Mouse (Mus musculus): ENCODE measurements at regions not wholly inside any gene's neighbourhood (a gene's known extent, or its start where the extent isn't known, plus 50 kb on each side); places are given as distances from the start of the nearest gene placed in this dataset.
A peak's percentile ranks its signal among the peaks of the same experiment; 100 is the strongest.

DNA sequence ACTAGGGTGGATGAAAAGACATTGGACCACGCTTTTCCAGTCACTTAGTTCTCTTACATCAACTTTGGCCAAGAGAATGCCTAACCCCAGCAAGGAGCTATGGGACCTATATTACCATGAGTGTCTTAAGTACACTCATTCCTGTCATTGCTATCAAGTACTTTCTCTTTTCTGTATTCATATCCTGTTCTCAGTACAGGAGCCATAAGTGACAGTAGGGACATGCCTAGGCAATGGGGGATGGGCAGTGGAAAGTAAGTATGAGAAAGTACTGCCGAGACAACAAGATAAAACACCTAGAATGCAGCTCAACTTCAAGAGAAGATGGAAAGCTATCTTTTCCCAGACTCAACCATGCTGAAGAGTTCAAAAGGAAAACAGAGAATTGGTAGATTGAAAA is 247.6 kb upstream of the Prep start:
- WGBS (ENCODE audit: insufficient replicate concordance) = 71% methylated on average over 2 of the region's 2 CpGs
- H3K36me3 ChIP-seq (ENCODE audit: control insufficient read depth, insufficient read depth) = no peaks in the 10 kb centered on the region
- no peak for ATAC-seq (ENCODE audit: low read depth)
- H3K4me3 ChIP-seq (ENCODE audit: low read depth, low read length) = no peak overlapping the region
- H3K4me2 ChIP-seq (ENCODE audit: low read depth, low read length) = no peak overlapping the region
- no peaks in the 10 kb centered on the region for H3K4me1 ChIP-seq (ENCODE audit: control insufficient read depth, low read depth, low read length)
- no peaks in the 10 kb centered on the region for H3K27me3 ChIP-seq (ENCODE audit: control insufficient read depth, insufficient read depth, low read depth, low read length)
- H3K27ac ChIP-seq (ENCODE audit: low read length) = no peak overlapping the region
- H3K9me3 ChIP-seq (replicated peaks; ENCODE audit: control insufficient read depth, low read length) = no peaks in the 10 kb centered on the region
- no peak overlapping the region for H3K9ac ChIP-seq (ENCODE audit: low read depth, low read length)

DNA sequence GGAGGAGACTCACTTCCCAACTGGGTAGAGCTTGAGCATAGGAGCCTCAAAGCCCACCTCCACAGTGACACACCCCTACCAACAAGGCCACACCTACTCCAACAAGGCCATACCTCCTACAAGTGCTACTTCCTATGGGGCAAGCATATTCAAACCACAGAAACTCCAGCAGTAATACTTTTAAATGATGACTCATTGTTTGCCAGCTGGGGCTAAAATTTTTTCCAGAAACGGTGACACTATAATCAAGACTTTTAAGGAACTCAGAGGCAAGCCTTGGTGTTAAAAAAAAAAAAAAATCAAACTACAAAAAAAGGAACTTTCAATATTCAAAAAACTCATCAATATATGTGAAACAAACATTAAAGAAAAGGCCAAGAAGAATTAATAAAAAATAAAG is 248.4 kb upstream of the Prep start:
- ATAC-seq (ENCODE audit: low read depth) = no peak
- Histone ChIP-seq H3K9ac (ENCODE audit: low read depth, low read length) (no peak overlapping the region), H3K9me3 (replicated peaks; ENCODE audit: control insufficient read depth, low read length) (no peaks in the 10 kb centered on the region), H3K27me3 (ENCODE audit: control insufficient read depth, insufficient read depth, low read depth, low read length) (no peaks in the 10 kb centered on the region), H3K4me3 (ENCODE audit: low read depth, low read length) (no peak overlapping the region), H3K27ac (ENCODE audit: low read length) (no peak overlapping the region), H3K4me1 (ENCODE audit: control insufficient read depth, low read depth, low read length) (no peaks in the 10 kb centered on the region), H3K4me2 (ENCODE audit: low read depth, low read length) (no peak overlapping the region), H3K36me3 (ENCODE audit: control insufficient read depth, insufficient read depth) (no peaks in the 10 kb centered on the region)
- WGBS (ENCODE audit: insufficient replicate concordance) = 15% methylated on average over 1 of the region's 1 CpGs

DNA sequence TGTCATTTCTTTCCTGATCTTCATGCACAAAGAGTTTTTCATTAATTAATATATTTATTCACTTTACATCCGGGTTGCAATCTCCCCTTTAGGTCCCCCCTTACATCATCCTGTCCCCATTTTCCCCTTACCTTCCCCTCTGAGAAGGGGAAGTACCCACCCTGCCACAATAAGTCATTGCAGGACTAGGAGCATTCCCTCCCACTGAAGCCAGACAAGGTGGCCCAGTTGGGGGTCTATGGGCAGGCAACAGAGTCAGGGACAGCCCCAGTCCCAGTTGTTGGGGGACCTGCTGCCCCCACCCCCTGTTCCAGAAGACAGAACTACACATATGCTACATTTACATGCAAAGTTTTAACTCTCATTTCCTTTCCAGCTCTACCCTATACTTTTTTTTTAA is 267.9 kb upstream of the Prdm1 start:
- Histone ChIP-seq H3K9me3 (replicated peaks; ENCODE audit: control insufficient read depth, low read length) (no peaks in the 10 kb centered on the region), H3K4me2 (ENCODE audit: low read depth, low read length) (no peak overlapping the region), H3K4me1 (ENCODE audit: control insufficient read depth, low read depth, low read length) (no peaks in the 10 kb centered on the region), H3K4me3 (ENCODE audit: low read depth, low read length) (no peak overlapping the region), H3K9ac (ENCODE audit: low read depth, low read length) (no peak overlapping the region), H3K27ac (ENCODE audit: low read length) (no peak overlapping the region), H3K27me3 (ENCODE audit: control insufficient read depth, insufficient read depth, low read depth, low read length) (no peaks in the 10 kb centered on the region), H3K36me3 (ENCODE audit: control insufficient read depth, insufficient read depth) (no peaks in the 10 kb centered on the region)
- ATAC-seq (ENCODE audit: low read depth) = no peak
- WGBS (ENCODE audit: insufficient replicate concordance) = 50% methylated on average over 1 of the region's 1 CpGs

DNA sequence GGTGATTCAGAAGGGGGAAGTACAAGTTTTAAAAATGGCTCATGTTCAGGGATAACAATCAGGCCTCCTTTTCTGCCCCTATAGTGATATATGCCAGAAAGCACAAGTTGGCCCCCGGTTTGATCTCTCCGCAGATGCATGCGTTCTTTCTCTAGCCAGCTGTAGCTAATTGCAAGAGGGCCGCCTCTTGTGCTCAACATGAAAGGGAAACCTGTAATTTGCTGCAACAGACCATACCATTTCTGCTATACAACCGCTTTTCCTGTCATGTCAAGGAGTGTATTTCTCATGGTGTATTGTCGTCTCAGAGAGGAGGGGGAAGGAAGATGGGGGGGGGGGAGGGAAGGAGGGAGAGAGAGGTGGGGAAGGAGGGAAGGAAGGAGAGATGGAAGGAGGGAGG is 257.1 kb upstream of the Prdm1 start:
- H3K27me3 ChIP-seq (ENCODE audit: control insufficient read depth, insufficient read depth, low read depth, low read length) = no peaks in the 10 kb centered on the region
- H3K9me3 ChIP-seq (replicated peaks; ENCODE audit: control insufficient read depth, low read length) = no peaks in the 10 kb centered on the region
- no peak for ATAC-seq (ENCODE audit: low read depth)
- no peaks in the 10 kb centered on the region for H3K4me1 ChIP-seq (ENCODE audit: control insufficient read depth, low read depth, low read length)
- H3K36me3 ChIP-seq (ENCODE audit: control insufficient read depth, insufficient read depth) = no peaks in the 10 kb centered on the region
- H3K4me3 ChIP-seq (ENCODE audit: low read depth, low read length) = no peak overlapping the region
- no peak overlapping the region for H3K27ac ChIP-seq (ENCODE audit: low read length)
- no peak overlapping the region for H3K9ac ChIP-seq (ENCODE audit: low read depth, low read length)
- 56% methylated on average over 6 of the region's 6 CpGs for WGBS (ENCODE audit: insufficient replicate concordance)
- no peak overlapping the region for H3K4me2 ChIP-seq (ENCODE audit: low read depth, low read length)

DNA sequence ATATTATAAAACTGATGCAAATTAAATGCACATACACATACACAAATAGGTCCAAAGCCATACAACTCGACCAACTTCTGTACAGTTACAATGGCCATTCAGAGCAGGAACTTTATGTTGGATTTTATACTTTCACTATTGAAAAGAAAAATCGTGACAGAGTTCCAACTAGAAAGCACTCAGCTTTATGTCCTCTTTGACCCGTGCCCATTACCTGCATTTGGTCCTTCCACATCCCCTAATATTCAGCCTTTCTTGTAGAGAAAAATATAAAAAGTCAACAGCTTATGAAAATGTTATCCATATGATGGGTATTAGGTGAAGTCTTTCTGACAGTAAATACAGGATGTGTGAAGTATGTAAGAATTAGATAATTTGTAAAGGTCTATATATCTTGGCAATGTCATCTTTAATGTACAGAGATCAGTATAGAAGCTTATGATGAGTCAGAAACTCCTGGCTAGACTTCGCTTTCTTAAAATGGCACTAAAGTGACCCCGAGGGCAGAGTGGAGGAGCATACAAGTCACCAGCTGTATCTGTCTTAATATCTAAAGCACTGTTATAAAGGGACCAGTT is 252.2 kb upstream of the Prdm1 start:
- Histone ChIP-seq H3K9ac (ENCODE audit: low read depth, low read length) (no peak overlapping the region), H3K4me2 (ENCODE audit: low read depth, low read length) (no peak overlapping the region), H3K4me3 (ENCODE audit: low read depth, low read length) (no peak overlapping the region), H3K4me1 (ENCODE audit: control insufficient read depth, low read depth, low read length) (no peaks in the 10 kb centered on the region), H3K36me3 (ENCODE audit: control insufficient read depth, insufficient read depth) (no peaks in the 10 kb centered on the region), H3K27me3 (ENCODE audit: control insufficient read depth, insufficient read depth, low read depth, low read length) (no peaks in the 10 kb centered on the region), H3K9me3 (replicated peaks; ENCODE audit: control insufficient read depth, low read length) (no peaks in the 10 kb centered on the region), H3K27ac (ENCODE audit: low read length) (no peak overlapping the region)
- no peak for ATAC-seq (ENCODE audit: low read depth)
- WGBS (ENCODE audit: insufficient replicate concordance) = 62% methylated on average over 5 of the region's 5 CpGs

DNA sequence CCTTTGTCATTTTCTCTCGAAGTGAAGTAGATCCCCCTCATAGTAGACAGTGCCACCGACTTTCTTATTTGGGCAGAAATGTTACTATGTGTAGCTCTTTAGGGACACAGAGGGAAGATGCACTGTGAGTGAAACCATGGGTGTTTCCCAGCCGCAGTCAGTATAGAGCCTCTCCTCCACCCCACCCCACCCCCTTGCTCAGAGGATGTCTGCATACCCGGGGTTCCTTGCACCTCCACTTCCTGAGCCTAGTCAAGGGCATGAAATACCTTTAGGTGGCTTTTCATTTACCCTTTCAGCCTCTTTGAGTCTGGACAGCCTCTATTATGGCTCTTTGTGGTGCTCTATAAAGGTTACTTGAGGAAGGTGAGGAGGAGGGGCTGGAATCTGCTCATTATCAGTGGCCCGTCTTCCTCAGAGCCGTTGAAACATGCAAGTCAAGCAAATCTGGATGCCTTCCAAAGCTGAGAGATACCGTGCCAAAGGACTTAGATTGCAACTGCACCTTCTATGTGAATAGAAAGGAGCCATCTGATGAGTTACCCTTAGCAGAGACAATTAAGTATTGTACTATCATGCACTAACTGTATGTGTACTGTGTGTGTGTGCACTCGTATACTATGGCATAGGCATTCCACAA is 251.4 kb upstream of the Prdm1 start:
- no peak overlapping the region for H3K4me2 ChIP-seq (ENCODE audit: low read depth, low read length)
- no peak for ATAC-seq (ENCODE audit: low read depth)
- no peak overlapping the region for H3K4me3 ChIP-seq (ENCODE audit: low read depth, low read length)
- no peak overlapping the region for H3K9ac ChIP-seq (ENCODE audit: low read depth, low read length)
- H3K4me1 ChIP-seq (ENCODE audit: control insufficient read depth, low read depth, low read length) = no peaks in the 10 kb centered on the region
- H3K27ac ChIP-seq (ENCODE audit: low read length) = no peak overlapping the region
- H3K9me3 ChIP-seq (replicated peaks; ENCODE audit: control insufficient read depth, low read length) = no peaks in the 10 kb centered on the region
- H3K36me3 ChIP-seq (ENCODE audit: control insufficient read depth, insufficient read depth) = no peaks in the 10 kb centered on the region
- 35% methylated on average over 8 of the region's 8 CpGs for WGBS (ENCODE audit: insufficient replicate concordance)
- no peaks in the 10 kb centered on the region for H3K27me3 ChIP-seq (ENCODE audit: control insufficient read depth, insufficient read depth, low read depth, low read length)

DNA sequence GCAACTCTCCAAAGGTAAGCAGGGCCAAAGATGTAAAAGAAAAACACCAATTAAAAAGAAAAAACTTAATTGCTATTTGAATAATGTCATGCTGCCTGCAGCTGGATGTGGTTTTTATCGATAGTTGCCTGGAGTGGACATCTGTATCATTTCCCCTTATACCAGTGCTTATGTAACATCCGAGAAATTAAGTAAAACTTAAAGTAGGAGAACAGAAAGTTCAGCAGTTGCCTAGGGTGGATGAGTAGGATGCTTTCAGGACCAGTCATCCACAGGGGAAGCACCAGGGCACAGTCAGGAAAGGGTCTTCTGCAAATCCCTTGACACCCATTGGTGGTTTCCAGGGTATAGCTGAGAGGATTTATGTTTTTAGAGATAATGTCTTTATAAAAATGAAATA is 248.9 kb upstream of the Prdm1 start:
- WGBS (ENCODE audit: insufficient replicate concordance) = 64% methylated on average over 2 of the region's 2 CpGs
- Histone ChIP-seq H3K27ac (ENCODE audit: low read length) (no peak overlapping the region), H3K36me3 (ENCODE audit: control insufficient read depth, insufficient read depth) (no peaks in the 10 kb centered on the region), H3K9me3 (replicated peaks; ENCODE audit: control insufficient read depth, low read length) (no peaks in the 10 kb centered on the region), H3K4me1 (ENCODE audit: control insufficient read depth, low read depth, low read length) (no peaks in the 10 kb centered on the region), H3K4me2 (ENCODE audit: low read depth, low read length) (no peak overlapping the region), H3K27me3 (ENCODE audit: control insufficient read depth, insufficient read depth, low read depth, low read length) (no peaks in the 10 kb centered on the region), H3K9ac (ENCODE audit: low read depth, low read length) (no peak overlapping the region), H3K4me3 (ENCODE audit: low read depth, low read length) (no peak overlapping the region)
- no peak for ATAC-seq (ENCODE audit: low read depth)

DNA sequence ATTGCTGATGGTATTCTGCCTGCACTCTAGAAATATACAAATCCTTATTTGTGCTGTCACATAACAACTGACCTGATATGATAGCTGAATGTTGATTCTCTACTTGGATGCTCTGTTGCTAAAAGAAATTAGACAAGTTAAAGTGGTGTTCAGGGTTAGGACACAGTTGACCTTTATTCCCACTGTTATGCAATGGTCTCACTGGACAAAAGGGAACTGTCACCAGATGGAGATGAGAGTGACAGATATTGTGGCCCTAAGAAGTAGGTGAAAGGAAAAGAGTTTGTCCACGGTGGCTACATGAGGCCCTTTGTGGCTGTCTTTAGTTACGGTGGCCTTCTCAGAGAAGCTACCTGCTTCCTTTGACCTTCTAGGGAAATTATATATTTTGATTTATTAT is 247.9 kb upstream of the Prdm1 start:
- 39% methylated on average over 2 of the region's 2 CpGs for WGBS (ENCODE audit: insufficient replicate concordance)
- no peaks in the 10 kb centered on the region for H3K36me3 ChIP-seq (ENCODE audit: control insufficient read depth, insufficient read depth)

DNA sequence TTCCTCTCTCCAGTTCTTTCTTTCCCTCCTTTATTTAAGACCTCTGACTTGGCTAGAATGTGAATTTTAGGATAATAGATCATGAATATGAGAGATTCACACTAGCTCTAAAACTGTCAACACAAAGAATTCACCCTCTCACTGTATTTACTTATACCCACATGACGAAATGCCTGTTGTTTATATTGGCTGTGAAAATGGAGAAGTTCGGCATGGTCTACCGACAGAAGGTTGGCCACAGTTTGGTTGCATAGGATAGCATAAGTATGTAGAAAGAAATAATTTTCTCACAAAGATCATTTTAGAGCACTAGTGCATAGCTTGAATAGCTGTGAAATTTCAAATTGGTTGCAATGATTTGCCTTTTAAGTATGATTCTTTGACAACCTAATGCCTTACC is 237.2 kb upstream of the Prdm1 start:
- peak; percentile 54; the same call in 1 of the 2 replicates for ATAC-seq (ENCODE audit: low read depth)
- WGBS (ENCODE audit: insufficient replicate concordance) = 50% methylated on average over 3 of the region's 3 CpGs
- H3K4me2 ChIP-seq (ENCODE audit: low read depth, low read length) = no peak overlapping the region
- H3K9ac ChIP-seq (ENCODE audit: low read depth, low read length) = no peak overlapping the region
- H3K9me3 ChIP-seq (replicated peaks; ENCODE audit: control insufficient read depth, low read length) = no peaks in the 10 kb centered on the region
- peaks cover 3% of the 10 kb centered on the region for H3K4me1 ChIP-seq (ENCODE audit: control insufficient read depth, low read depth, low read length)
- H3K27me3 ChIP-seq (ENCODE audit: control insufficient read depth, insufficient read depth, low read depth, low read length) = no peaks in the 10 kb centered on the region
- H3K4me3 ChIP-seq (ENCODE audit: low read depth, low read length) = no peak overlapping the region
- H3K27ac ChIP-seq (ENCODE audit: low read length) = no peak overlapping the region; the same call in 1 of the 2 replicates
- H3K36me3 ChIP-seq (ENCODE audit: control insufficient read depth, insufficient read depth) = no peaks in the 10 kb centered on the region

More for the DNA sequence above, 247.9 kb upstream of the Prdm1 start:
- Histone ChIP-seq H3K4me3 (ENCODE audit: low read depth, low read length) (no peak overlapping the region), H3K4me1 (ENCODE audit: control insufficient read depth, low read depth, low read length) (no peaks in the 10 kb centered on the region), H3K9ac (ENCODE audit: low read depth, low read length) (no peak overlapping the region), H3K4me2 (ENCODE audit: low read depth, low read length) (no peak overlapping the region), H3K27ac (ENCODE audit: low read length) (no peak overlapping the region), H3K27me3 (ENCODE audit: control insufficient read depth, insufficient read depth, low read depth, low read length) (no peaks in the 10 kb centered on the region), H3K9me3 (replicated peaks; ENCODE audit: control insufficient read depth, low read length) (no peaks in the 10 kb centered on the region)
- peak; percentile 66 for ATAC-seq (ENCODE audit: low read depth)
